Mouse (Mus musculus) intestine, postnatal 0 days (tissue): ENCODE measurements around the gene Krtap15. TPM values are rescaled to one million over a fixed set of nuclear protein-coding genes. Genes with fewer than 3 reads are reported as not detected.

Experiments used
- ATAC-seq: fragments of 200-750 bp; cut with Nextera tagmentation; 2 replicates; pipeline ENCODE4 v1.8.0; 2017; ENCODE audit warnings: mild to moderate bottlenecking, moderate TSS enrichment, moderate library complexity
- H3K27ac ChIP-seq: fragments of 300-500 bp; sonication (generic); 2 replicates; pipeline ENCODE4 v1.5.1; 2014; ENCODE audit warnings: mild to moderate bottlenecking, low read depth, low read length, moderate library complexity
- H3K27me3 ChIP-seq: fragments of 300-500 bp; sonication (generic); replicated peaks from 2 replicates; pipeline ENCODE4 v1.6.1; 2014; ENCODE audit warnings: low read length, mixed read lengths; ENCODE audit not compliant: control insufficient read depth, insufficient read depth
- H3K36me3 ChIP-seq: fragments of 300-500 bp; sonication (generic); 2 replicates; pipeline ENCODE4 v1.6.1; 2014; ENCODE audit warnings: mild to moderate bottlenecking, moderate library complexity; ENCODE audit not compliant: control insufficient read depth, insufficient read depth
- H3K4me1 ChIP-seq: fragments of 300-500 bp; sonication (generic); replicated peaks from 2 replicates; pipeline ENCODE4 v1.6.1; 2014; ENCODE audit warnings: antibody characterized with exemption, low read length, mixed read lengths; ENCODE audit not compliant: control insufficient read depth, insufficient read depth
- H3K4me2 ChIP-seq: fragments of 300-500 bp; sonication (generic); replicated peaks from 2 replicates; pipeline ENCODE4 v1.6.1; 2014; ENCODE audit warnings: low read depth, mild to moderate bottlenecking, moderate library complexity
- H3K4me3 ChIP-seq: fragments of 300-500 bp; sonication (generic); 2 replicates; pipeline ENCODE4 v1.5.1; 2014; ENCODE audit warnings: low read depth, low read length
- H3K9ac ChIP-seq: fragments of 300-500 bp; sonication (generic); 2 replicates; pipeline ENCODE4 v1.6.1; 2014; ENCODE audit warnings: mild to moderate bottlenecking, low read depth, low read length
- H3K9me3 ChIP-seq: fragments of 300-500 bp; sonication (generic); 2 replicates; pipeline ENCODE4 v1.6.1; 2016; ENCODE audit warnings: mixed run types; ENCODE audit not compliant: control insufficient read depth
- CTCF ChIP-seq: sonication (generic); IDR thresholded peaks from 2 replicates; pipeline ENCODE4 v1.5.1; 2016; ENCODE audit warnings: low read depth, mild to moderate bottlenecking, control low read depth, antibody characterized with exemption, moderate library complexity
- WGBS: fragments of 180-500 bp; shearing (Covaris S2); extraction: QIAGEN DNeasy Blood & Tissue Kit; methylation state at CpG from one replicate; pipeline ENCODE4 v1.1.7; 2014; 5-methylcytosine and 5-hydroxymethylcytosine counted together
- polyA plus RNA-seq: library from polyadenylated mRNA; unstranded; fragments of >200 nt; fragmentation: Nextera tagmentation; extraction: Ambion mirVana; gene quantifications from 2 replicates; pipeline ENCODE4 v1.2.1, GENCODE M21; 2015

Gene Krtap15
- polyA plus RNA-seq, 1 experiment from 2014 or later, result not detected

DNA sequence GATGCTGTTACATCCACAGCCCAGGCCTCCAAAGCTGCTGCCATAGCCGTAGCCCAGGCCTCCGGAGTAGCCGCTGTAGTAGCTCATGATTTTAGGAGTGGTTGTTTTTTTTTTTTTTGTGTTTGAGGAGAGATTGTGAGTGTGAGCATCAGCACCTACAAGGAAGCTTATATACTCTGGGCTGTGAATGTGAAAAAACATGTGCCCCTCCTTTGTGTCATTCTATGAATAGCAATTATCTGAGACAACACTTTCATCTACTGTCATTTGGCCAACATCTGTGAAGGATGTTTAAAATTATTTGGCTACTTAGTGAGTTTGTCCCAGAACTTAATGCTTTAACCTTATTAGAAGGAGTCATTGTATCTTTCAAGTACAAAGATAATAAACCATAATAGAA is 54.2 kb downstream of the Krtap15 start, which contains the start of gene Krtap19-2:
Gene Krtap19-2 (minus strand): TSS at position 101 of the 400 bp plus-strand sequence.
- Histone ChIP-seq H3K36me3 (no peaks in the 10 kb centered on the region), H3K4me3 (no peak within 1 kb of the TSS), H3K27me3 (no peaks in the 10 kb centered on the region), H3K9me3 (no peaks in the 10 kb centered on the region), H3K4me2 (no peak within 1 kb of the TSS), H3K4me1 (no peaks in the 10 kb centered on the region), H3K27ac (no peak within 1 kb of the TSS), H3K9ac (no peak within 1 kb of the TSS)
- 87% methylated on average over 3 of the region's 3 CpGs for WGBS
- TF ChIP-seq CTCF, result no peak
- ATAC-seq, result no peak

GRCm38 (mm10) chr16:88877938-88878337 is 57.9 kb downstream of the Krtap15 start, which contains the start of gene Krtap19-3:
Krtap19-3 (minus strand) TSS chr16:88878038.
- H3K27ac ChIP-seq, result no peak within 1 kb of the TSS
- H3K9me3 ChIP-seq, result no peaks in the 10 kb centered on the region
- no peak within 1 kb of the TSS for H3K4me3 ChIP-seq
- ATAC-seq, result no peak
- no peak for TF ChIP-seq CTCF
- no peaks in the 10 kb centered on the region for H3K4me1 ChIP-seq
- H3K4me2 ChIP-seq, result no peak within 1 kb of the TSS
- no peaks in the 10 kb centered on the region for H3K36me3 ChIP-seq
- no peaks in the 10 kb centered on the region for H3K27me3 ChIP-seq
- 78% methylated on average over 2 of the region's 2 CpGs for WGBS
- no peak within 1 kb of the TSS for H3K9ac ChIP-seq

Other genes starting within 250 kb of the Krtap15 start
- not detected in 2 replicates for gene Krtap24-1, start 207.9 kb upstream of the Krtap15 start, polyA plus RNA-seq
- not detected in 2 replicates for gene 2310079G19Rik, start 192.5 kb upstream of the Krtap15 start, polyA plus RNA-seq
- 0.37 and 2.0 TPM in 2 replicates for gene Krtap26-1, start 172.4 kb upstream of the Krtap15 start, polyA plus RNA-seq
- not detected in 2 replicates for gene Krtap27-1, start 148.5 kb upstream of the Krtap15 start, polyA plus RNA-seq
- gene 2310061N02Rik, start 112.3 kb upstream of the Krtap15 start, polyA plus RNA-seq, result not detected in 2 replicates
- gene Krtap13-1, start 91.4 kb upstream of the Krtap15 start, polyA plus RNA-seq, result not detected in 2 replicates
- gene Krtap13, start 68.6 kb upstream of the Krtap15 start, polyA plus RNA-seq, result not detected in 2 replicates
- not detected in 2 replicates for gene 2310034C09Rik, start 61.4 kb upstream of the Krtap15 start, polyA plus RNA-seq
- not detected in 2 replicates for gene 2310057N15Rik, start 46.0 kb upstream of the Krtap15 start, polyA plus RNA-seq
- not detected in 2 replicates for gene Gm5965, start 42.3 kb upstream of the Krtap15 start, polyA plus RNA-seq
- not detected in 2 replicates for gene Gm20741, start 8.0 kb upstream of the Krtap15 start, polyA plus RNA-seq
- gene Krtap14, start 5.9 kb downstream of the Krtap15 start, polyA plus RNA-seq, result not detected in 2 replicates
- not detected in 2 replicates for gene Krtap19-1, start 49.2 kb downstream of the Krtap15 start, polyA plus RNA-seq
- gene Krtap19-2, start 54.1 kb downstream of the Krtap15 start, polyA plus RNA-seq, result not detected in 2 replicates
- not detected in 2 replicates for gene Krtap19-3, start 57.8 kb downstream of the Krtap15 start, polyA plus RNA-seq
- gene Krtap19-4, start 64.9 kb downstream of the Krtap15 start, polyA plus RNA-seq, result not detected in 2 replicates
- gene Krtap19-5, start 76.2 kb downstream of the Krtap15 start, polyA plus RNA-seq, result not detected in 2 replicates
- not detected in 2 replicates for gene Krtap19-9b, start 112.0 kb downstream of the Krtap15 start, polyA plus RNA-seq
- gene Krtap16-3, start 142.7 kb downstream of the Krtap15 start, polyA plus RNA-seq, result not detected in 2 replicates
- not detected in 2 replicates for gene Krtap22-2, start 190.5 kb downstream of the Krtap15 start, polyA plus RNA-seq
- gene Gm10229, start 195.1 kb downstream of the Krtap15 start, polyA plus RNA-seq, result not detected in 2 replicates
- not detected in 2 replicates for gene Krtap6-1, start 211.5 kb downstream of the Krtap15 start, polyA plus RNA-seq
- not detected in 2 replicates for gene Gm10228, start 221.3 kb downstream of the Krtap15 start, polyA plus RNA-seq
- gene Krtap6-5, start 227.7 kb downstream of the Krtap15 start, polyA plus RNA-seq, result not detected in 2 replicates
- not detected in 2 replicates for gene 1110025L11Rik, start 243.8 kb downstream of the Krtap15 start, polyA plus RNA-seq